Mouse (Mus musculus): ENCODE results near the gene Gpha2.

DNA sequence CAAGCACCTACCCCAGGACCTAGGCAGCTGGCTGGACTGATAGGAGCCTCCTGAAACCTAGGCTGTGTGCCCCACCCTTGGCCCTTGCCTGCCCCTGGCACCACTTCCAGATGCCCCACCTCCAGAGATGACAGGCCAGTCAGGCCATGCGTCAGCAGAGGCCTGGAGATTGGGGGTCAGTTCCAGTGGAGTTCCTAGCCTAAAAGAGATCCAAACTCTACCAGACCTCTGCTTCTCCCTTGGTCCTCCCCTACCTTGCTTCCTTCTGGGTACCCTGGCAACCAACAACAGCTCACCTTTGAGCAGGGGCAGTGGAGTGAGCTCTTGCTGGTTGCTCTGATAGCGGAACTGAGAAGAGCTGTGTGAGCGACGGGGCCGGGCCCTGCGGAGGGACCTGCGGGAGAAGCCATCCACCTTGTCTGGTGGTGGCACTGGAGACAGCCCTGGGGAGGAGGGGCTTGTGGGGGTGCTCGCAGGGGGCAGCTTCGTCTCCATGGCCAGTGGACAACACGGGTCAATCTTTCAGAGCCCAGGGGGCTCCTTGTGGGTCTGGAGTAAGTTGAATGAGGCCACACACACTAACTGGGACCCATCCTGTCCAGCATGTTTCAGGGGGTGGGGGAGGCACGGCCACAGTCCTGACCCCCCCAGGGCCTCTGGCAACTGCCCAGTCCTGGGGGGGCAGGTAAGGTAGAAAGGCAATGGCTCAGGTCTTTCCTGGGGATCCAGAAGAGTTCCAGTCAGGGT, 8.3 kb downstream of the Gpha2 start:
- TF ChIP-seq POLR2A (IDR thresholded peaks at IDR 0.05; ENCODE audit: borderline replicate concordance, insufficient read depth, low read length) (no peak), CTCF (IDR thresholded peaks at IDR 0.05; ENCODE audit: borderline replicate concordance, insufficient read depth, low read depth, low read length) (no peak)

All from cerebellum, adult 2 months (tissue).